Mouse (Mus musculus) midbrain, embryonic 16.5 days (tissue): ENCODE results near the gene Sox6. TPM values are rescaled to one million over a fixed set of nuclear protein-coding genes. Genes with fewer than 3 reads are reported as not detected.

Source experiments
- ATAC-seq: fragments of 200-750 bp; cut with Nextera tagmentation; 2 replicates; pipeline ENCODE4 v1.8.0; 2017; ENCODE audit warnings: moderate TSS enrichment
- H3K27ac ChIP-seq: fragments of 300-500 bp; sonication (generic); 2 replicates; pipeline ENCODE4 v1.5.1; 2014; ENCODE audit warnings: mild to moderate bottlenecking, low read length, mixed read lengths
- H3K27me3 ChIP-seq: fragments of 300-500 bp; sonication (generic); 2 replicates; pipeline ENCODE4 v1.6.1; 2014; ENCODE audit warnings: low read depth, low read length, mixed read lengths; ENCODE audit not compliant: control insufficient read depth, insufficient read depth
- H3K36me3 ChIP-seq: fragments of 300-500 bp; sonication (generic); 2 replicates; pipeline ENCODE4 v1.6.1; 2014; ENCODE audit warnings: mild to moderate bottlenecking, low read length, moderate library complexity, mixed read lengths; ENCODE audit not compliant: control insufficient read depth, insufficient read depth
- H3K4me1 ChIP-seq: fragments of 300-500 bp; sonication (generic); 2 replicates; pipeline ENCODE4 v1.6.1; 2014; ENCODE audit warnings: mild to moderate bottlenecking, low read length, mixed read lengths; ENCODE audit not compliant: control insufficient read depth, insufficient read depth
- H3K4me2 ChIP-seq: fragments of 300-500 bp; sonication (generic); 2 replicates; pipeline ENCODE4 v1.6.1; 2014; ENCODE audit warnings: mild to moderate bottlenecking, low read length, mixed read lengths
- H3K4me3 ChIP-seq: fragments of 300-500 bp; sonication (generic); 2 replicates; pipeline ENCODE4 v1.5.1; 2014; ENCODE audit warnings: low read depth, mild to moderate bottlenecking, low read length, moderate library complexity, mixed read lengths
- H3K9ac ChIP-seq: fragments of 300-500 bp; sonication (generic); 2 replicates; pipeline ENCODE4 v1.6.1; 2014; ENCODE audit warnings: low read depth, low read length, mixed read lengths
- H3K9me3 ChIP-seq: fragments of 300-500 bp; sonication (generic); replicated peaks from 2 replicates; pipeline ENCODE4 v1.6.1; 2014; ENCODE audit warnings: mild to moderate bottlenecking, low read length, mixed read lengths; ENCODE audit not compliant: control insufficient read depth, poor library complexity, severe bottlenecking
- WGBS: fragments of 180-500 bp; shearing (Covaris S2); extraction: QIAGEN DNeasy Blood & Tissue Kit; methylation state at CpG from one replicate; pipeline ENCODE4 v1.1.7; 2014; 5-methylcytosine and 5-hydroxymethylcytosine counted together
- polyA plus RNA-seq: library from polyadenylated mRNA; unstranded; fragments of >200 nt; fragmentation: Nextera tagmentation; extraction: Ambion mirVana; gene quantifications from 2 replicates; pipeline ENCODE4 v1.2.1, GENCODE M21; 2015

The Sox6 gene
- polyA plus RNA-seq, 1 experiment from 2014 or later, result 47.2 TPM

- WGBS, result 14% methylated on average over 6 of the region's 6 CpGs
These were observed 592.0 kb downstream of the Sox6 start for GRCm38 (mm10) chr7:115446481-115447016.

GRCm38 (mm10) chr7:115426161-115426982 is 612.2 kb downstream of the Sox6 start:
- Histone ChIP-seq H3K36me3 (no peaks in the 10 kb centered on the region), H3K27ac (no peak overlapping the region), H3K27me3 (no peaks in the 10 kb centered on the region), H3K4me3 (no peak overlapping the region), H3K9me3 (no peaks in the 10 kb centered on the region), H3K9ac (no peak overlapping the region), H3K4me2 (no peak overlapping the region), H3K4me1 (0 out of 2 replicates have a peak, but pooled peaks cover under 1% of the 10 kb centered on the region)
- WGBS, result 83% methylated on average over 7 of the region's 7 CpGs
- no peak for ATAC-seq

More at GRCm38 (mm10) chr7:115446481-115447016, 592.0 kb downstream of the Sox6 start:
- Histone ChIP-seq H3K9ac (no peak overlapping the region), H3K27me3 (no peaks in the 10 kb centered on the region), H3K27ac (no peak overlapping the region), H3K4me3 (no peak overlapping the region), H3K9me3 (no peaks in the 10 kb centered on the region), H3K4me1 (peaks cover 3% of the 10 kb centered on the region; the same call in 1 of the 2 replicates), H3K36me3 (no peaks in the 10 kb centered on the region), H3K4me2 (no peak overlapping the region)
- no peak for ATAC-seq

DNA sequence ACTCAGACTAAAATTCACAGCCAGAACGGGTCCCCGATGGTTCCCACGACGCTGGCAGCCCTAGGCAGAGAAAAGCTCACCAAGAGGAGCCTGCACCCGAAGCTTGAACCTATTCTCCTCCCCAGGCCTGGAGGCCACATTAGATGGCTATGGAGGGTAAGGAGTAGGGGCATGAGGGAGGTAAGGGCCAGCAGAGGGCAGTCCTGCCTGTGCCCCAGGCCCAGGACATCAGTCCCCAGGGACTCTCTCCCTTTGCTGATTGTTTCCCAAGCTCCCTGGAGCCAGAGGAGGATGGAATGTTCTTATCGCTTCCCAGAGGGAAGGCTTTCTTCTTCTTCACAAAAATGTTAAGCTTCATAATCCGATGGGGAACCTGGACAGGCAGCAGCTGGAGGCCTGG is 615.8 kb downstream of the Sox6 start:
- Histone ChIP-seq H3K4me1 (peaks cover 6% of the 10 kb centered on the region; the same call in 1 of the 2 replicates), H3K27me3 (no peaks in the 10 kb centered on the region), H3K9ac (no peak overlapping the region), H3K4me2 (no peak overlapping the region), H3K36me3 (no peaks in the 10 kb centered on the region), H3K27ac (no peak overlapping the region), H3K4me3 (no peak overlapping the region), H3K9me3 (no peaks in the 10 kb centered on the region)
- no peak for ATAC-seq
- WGBS, result 75% methylated on average over 7 of the region's 7 CpGs

DNA sequence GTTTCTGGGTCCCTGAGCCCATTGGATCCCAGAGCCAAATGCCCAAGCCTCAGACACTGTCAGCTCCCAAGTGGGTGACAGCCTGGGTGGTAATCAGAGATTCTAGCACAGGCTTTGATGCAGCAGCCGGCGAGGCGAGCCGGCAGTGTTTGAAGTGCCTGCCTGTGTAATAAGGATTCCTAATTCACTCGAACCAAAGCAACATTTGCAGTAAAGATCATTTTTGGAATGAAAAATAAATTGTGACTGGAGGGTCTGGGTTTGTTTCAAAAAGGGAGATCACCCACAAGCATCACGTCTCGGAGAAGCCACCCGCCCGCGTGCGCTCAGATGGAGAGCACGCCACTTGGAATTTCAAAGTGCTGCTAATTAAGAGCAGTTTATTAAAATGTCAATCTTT is 617.6 kb downstream of the Sox6 start:
- ATAC-seq, result peak; percentile 56
- H3K4me3 ChIP-seq, result no peak overlapping the region
- peak overlapping the region; percentile 11; the same call in 1 of the 2 replicates for H3K27ac ChIP-seq

More for the DNA sequence above, 617.6 kb downstream of the Sox6 start:
- Histone ChIP-seq H3K4me2 (peak overlapping the region; percentile 20; the same call in 1 of the 2 replicates), H3K36me3 (no peaks in the 10 kb centered on the region), H3K9me3 (no peaks in the 10 kb centered on the region), H3K27me3 (no peaks in the 10 kb centered on the region), H3K4me1 (peaks cover 6% of the 10 kb centered on the region; the same call in 1 of the 2 replicates), H3K9ac (no peak overlapping the region)
- WGBS, result 32% methylated on average over 12 of the region's 12 CpGs

Other genes with a start within 250 kb of the Sox6 start
- 343 and 363 TPM in 2 replicates for gene 1110004F10Rik, start 601 bp upstream of the Sox6 start, polyA plus RNA-seq
- 0.93 and 1.0 TPM in 2 replicates for gene Gm4353, start 45.8 kb upstream of the Sox6 start, polyA plus RNA-seq